Mouse (Mus musculus) erythroblast, embryonic 14.5 days (primary cell): ENCODE results near the gene Lpin2.

Experiments
- GATA1 ChIP-seq: IDR thresholded peaks from 2 replicates; pipeline ENCODE4 v1.6.1; 2012; ENCODE audit warnings: low read length, inconsistent platforms, mixed read lengths
- TAL1 ChIP-seq: IDR thresholded peaks from 3 replicates; pipeline ENCODE4 v1.6.1; 2012; ENCODE audit warnings: low read length, inconsistent platforms, mixed read lengths

GRCm38 (mm10) chr17:71215241-71215839, 33.0 kb downstream of the Lpin2 start:
- TF ChIP-seq GATA1 (no peak), TAL1 (no peak)
